Mouse (Mus musculus) CH12.LX (cell line): ENCODE results near the gene Tm9sf4. TPM values are rescaled to one million over a fixed set of nuclear protein-coding genes. Genes with fewer than 3 reads are reported as not detected.

Source experiments
- DNase-seq: peaks from one replicate; pipeline ENCODE4 v3.0.0-alpha.2; 2013; ENCODE audit errors: extremely low read depth
- H3K27ac ChIP-seq: 2 replicates; pipeline ENCODE4 v1.5.1; 2012; ENCODE audit warnings: low read depth, mild to moderate bottlenecking, control low read depth, moderate library complexity; ENCODE audit not compliant: insufficient read depth
- H3K27me3 ChIP-seq: replicated peaks from 2 replicates; pipeline ENCODE3; 2012; ENCODE audit warnings: inconsistent platforms
- H3K36me3 ChIP-seq, 2 experiments: replicated peaks in 1 of 2; 2 replicates each; pipeline versions ENCODE3 to v1.6.1; 2012; ENCODE audit warnings: inconsistent platforms in 1 of 2, low read length in 1 of 2, mild to moderate bottlenecking in 1 of 2, mixed read lengths in 1 of 2, moderate library complexity in 1 of 2; ENCODE audit not compliant: control insufficient read depth in 1 of 2, insufficient read depth in 1 of 2
- H3K4me1 ChIP-seq, 2 experiments: 2 replicates each; pipeline ENCODE4 v1.6.1; 2012; ENCODE audit warnings: inconsistent platforms in 1 of 2, moderate library complexity in 1 of 2; ENCODE audit not compliant: insufficient read depth in 2 of 2, control insufficient read depth in 1 of 2
- H3K4me2 ChIP-seq: 2 replicates; pipeline ENCODE4 v1.6.1; 2012; ENCODE audit warnings: low read depth, mild to moderate bottlenecking, control low read depth; ENCODE audit not compliant: poor library complexity, insufficient read depth, severe bottlenecking
- H3K4me3 ChIP-seq, 3 experiments: fragments of 150-350 bp in 1 of 3; sonication (generic) in 1 of 3; replicated peaks in 1 of 3; 2 replicates each; pipeline versions ENCODE3 to v1.5.1; 2011 to 2012; ENCODE audit warnings: low read depth in 2 of 3, low read length in 2 of 3, mild to moderate bottlenecking in 2 of 3, moderate library complexity in 2 of 3, control low read depth in 1 of 3, improper control_type of control experiment in 1 of 3, inconsistent platforms in 1 of 3, mixed read lengths in 1 of 3; ENCODE audit not compliant: poor library complexity in 1 of 3
- H3K79me2 ChIP-seq: replicated peaks from 2 replicates; pipeline ENCODE4 v1.6.1; 2012; ENCODE audit warnings: mild to moderate bottlenecking, moderate library complexity; ENCODE audit not compliant: control insufficient read depth, poor library complexity, insufficient read depth, severe bottlenecking; ENCODE audit errors: extremely low read depth
- H3K9ac ChIP-seq: 2 replicates; pipeline ENCODE4 v1.6.1; 2012; ENCODE audit warnings: low read depth, mild to moderate bottlenecking, control low read depth, moderate library complexity; ENCODE audit not compliant: insufficient read depth
- H3K9me3 ChIP-seq: replicated peaks from 2 replicates; pipeline ENCODE3; 2012; ENCODE audit warnings: low read length, inconsistent platforms, mixed read lengths
- CHD1 ChIP-seq: IDR thresholded peaks from 2 replicates; pipeline ENCODE4 v1.6.1; 2012; ENCODE audit warnings: low read depth, low read length, improper control_type of control experiment, inconsistent platforms
- ETS1 ChIP-seq: conservative IDR thresholded peaks from 2 replicates; pipeline ENCODE4 v1.6.1; 2012; ENCODE audit warnings: low read depth, mild to moderate bottlenecking, inconsistent platforms, low read length, improper control_type of control experiment, moderate library complexity
- GABPA ChIP-seq: IDR thresholded peaks from 2 replicates; pipeline ENCODE4 v1.6.1; 2012; ENCODE audit warnings: low read depth, low read length, improper control_type of control experiment, inconsistent platforms; ENCODE audit not compliant: insufficient replicate concordance
- IRF4 ChIP-seq: IDR thresholded peaks from 2 replicates; pipeline ENCODE4 v1.6.1; 2014; ENCODE audit warnings: low read depth, mild to moderate bottlenecking, inconsistent platforms, low read length, improper control_type of control experiment
- JUND ChIP-seq: conservative IDR thresholded peaks from 2 replicates; pipeline ENCODE4 v1.6.1; 2011; ENCODE audit warnings: low read depth, low read length, improper control_type of control experiment
- KAT2A ChIP-seq: IDR thresholded peaks from 2 replicates; pipeline ENCODE4 v1.6.1; 2012; ENCODE audit warnings: low read length, improper control_type of control experiment, inconsistent platforms; ENCODE audit not compliant: insufficient replicate concordance
- MYC ChIP-seq: IDR thresholded peaks from 2 replicates; pipeline ENCODE4 v1.6.1; 2011; ENCODE audit warnings: low read depth, mild to moderate bottlenecking, improper control_type of control experiment, low read length
- NRF1 ChIP-seq: IDR thresholded peaks from 2 replicates; pipeline ENCODE4 v1.6.1; 2014; ENCODE audit warnings: low read depth, mild to moderate bottlenecking, inconsistent platforms, low read length, improper control_type of control experiment, moderate library complexity
- POLR2A ChIP-seq: IDR thresholded peaks from 2 replicates; pipeline ENCODE4 v1.6.1; 2011; ENCODE audit warnings: low read depth, mild to moderate bottlenecking, improper control_type of control experiment, low read length
- RAD21 ChIP-seq: IDR thresholded peaks from 2 replicates; pipeline ENCODE4 v1.6.1; 2011; ENCODE audit warnings: low read depth, mild to moderate bottlenecking, low read length, improper control_type of control experiment, moderate library complexity
- TBP ChIP-seq: conservative IDR thresholded peaks from 2 replicates; pipeline ENCODE4 v1.6.1; 2011; ENCODE audit warnings: low read depth, low read length, improper control_type of control experiment
- USF2 ChIP-seq: conservative IDR thresholded peaks from 2 replicates; pipeline ENCODE4 v1.6.1; 2011; ENCODE audit warnings: low read depth, low read length, improper control_type of control experiment
- ZNF384 ChIP-seq: IDR thresholded peaks from 2 replicates; pipeline ENCODE4 v1.6.1; 2012; ENCODE audit warnings: low read depth, low read length, improper control_type of control experiment, inconsistent platforms
- dilution Hi-C: fragments of 300-500 bp; cut with MboI; formaldehyde crosslinking; loops from 2 replicates; pipeline ENCODE4 v1.14.3; 2020; ENCODE audit warnings: low sequenced_read_pairs; ENCODE audit not compliant: extremely low pct_unique_long_range_greater_than_20kb, extremely low pct_ligation_motif_present
- in situ Hi-C: fragments of 300-500 bp; cut with MboI; formaldehyde crosslinking; loops from 3 replicates; pipeline ENCODE4 v1.14.3; 2019; ENCODE audit warnings: low sequenced_read_pairs, low pct_ligation_motif_present, low pct_unique_long_range_greater_than_20kb, mixed read lengths
- polyA plus RNA-seq: library from polyadenylated mRNA; unstranded; fragments of >175 nt; gene quantifications from 2 replicates; pipeline ENCODE4 v1.2.1, GENCODE M21; 2012; ENCODE audit warnings: low read depth; ENCODE audit not compliant: insufficient read length
- total RNA-seq, 2 experiments: library from RNA; depleted of rRNA; stranded (reverse); fragments of 300-350 nt in 1 of 2; fragments of >200 nt in 1 of 2; gene quantifications; 2 replicates each; pipeline ENCODE4 v1.2.3; 2012 to 2014

The Tm9sf4 gene
- total and polyA plus RNA-seq, 3 experiments: 13.3 to 51.1 (median 30.4) TPM

GRCm38 (mm10) chr2:153222130-153222529 is 61.0 kb downstream of the Tm9sf4 start:
- Histone ChIP-seq H3K79me2 (no peaks in the 10 kb centered on the region), H3K27me3 (no peaks in the 10 kb centered on the region), H3K27ac (no peak overlapping the region), H3K4me3 (no peak overlapping the region), H3K9me3 (no peaks in the 10 kb centered on the region), H3K4me2 (no peak overlapping the region), H3K9ac (no peak overlapping the region), H3K36me3 (peaks cover 0 to 36% of the 10 kb centered on the region in 2 experiments), H3K4me1 (peaks cover 8 to 42% of the 10 kb centered on the region in 2 experiments)
- dilution Hi-C loops: no loop called here
- in situ Hi-C loops: no loop called here
- TF ChIP-seq GABPA (no peak), JUND (no peak), ZNF384 (no peak), IRF4 (no peak), CHD1 (no peak)
- no peak for DNase-seq

GRCm38 (mm10) chr2:153222566-153222965 is 61.5 kb downstream of the Tm9sf4 start:
- H3K4me1 ChIP-seq: peaks cover 8 to 47% of the 10 kb centered on the region in 2 experiments
- H3K27ac ChIP-seq: no peak overlapping the region
- no peaks in the 10 kb centered on the region for H3K79me2 ChIP-seq
- dilution Hi-C loops: no loop called here
- H3K36me3 ChIP-seq: peaks cover 0 to 38% of the 10 kb centered on the region in 2 experiments
- no peak overlapping the region for H3K4me2 ChIP-seq
- no peaks in the 10 kb centered on the region for H3K9me3 ChIP-seq
- no peak overlapping the region for H3K4me3 ChIP-seq
- no peak for DNase-seq
- TF ChIP-seq MYC (no peak), POLR2A (no peak), GABPA (no peak), ETS1 (no peak), NRF1 (no peak), USF2 (no peak), KAT2A (no peak), TBP (no peak), RAD21 (no peak), ZNF384 (no peak)
- TF ChIP-seq, all 38 proteins: peak for 0
- no peak overlapping the region for H3K9ac ChIP-seq
- in situ Hi-C loops: no loop called here
- no peaks in the 10 kb centered on the region for H3K27me3 ChIP-seq
